Mouse (Mus musculus): ENCODE results near the gene Eif2s3y.

The Eif2s3y gene

DNA sequence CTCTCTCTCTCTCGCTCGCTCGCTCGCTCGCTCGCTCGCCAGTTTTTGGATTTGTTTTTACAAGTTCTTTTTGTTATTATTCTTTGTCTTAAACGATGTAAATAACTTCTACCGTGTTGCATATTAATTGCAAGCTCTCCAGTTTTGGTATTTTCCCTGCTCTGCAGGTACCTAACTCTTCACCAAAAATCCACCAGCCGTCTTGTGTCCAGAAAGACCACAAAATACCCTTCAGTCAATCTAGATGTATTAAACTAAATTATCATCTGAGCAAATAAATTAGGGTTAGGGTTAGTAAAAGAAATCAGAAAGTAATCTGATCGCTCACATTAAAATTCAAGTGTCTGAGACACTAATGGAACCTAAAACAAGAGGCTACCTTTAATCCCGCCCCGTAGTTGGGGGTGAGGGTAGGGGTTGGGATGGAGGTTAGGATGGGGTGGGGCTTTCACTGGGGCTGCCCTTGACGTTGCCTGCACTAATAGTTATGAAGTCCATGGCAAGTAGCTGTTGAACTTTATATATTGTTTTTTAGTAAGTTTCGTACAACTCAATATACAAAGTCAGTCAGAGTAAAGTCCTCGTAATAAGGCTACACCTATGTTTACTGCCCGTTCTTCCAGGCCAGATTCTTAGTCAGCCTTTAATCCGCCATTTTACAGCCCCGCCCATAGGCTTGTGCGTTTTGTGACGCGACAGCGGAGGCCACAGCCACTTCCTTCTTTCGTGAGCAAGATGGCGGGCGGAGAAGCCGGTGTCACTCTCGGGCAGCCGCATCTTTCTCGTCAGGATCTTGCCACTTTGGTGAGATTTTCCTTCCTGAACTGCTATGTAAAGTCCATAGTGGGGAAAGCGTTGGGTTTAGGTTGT, at the start of gene Eif2s3y:
Gene Eif2s3y (plus strand): TSS at position 662 of the 870 bp plus-strand sequence.
- DNase-seq = peak; percentile 79
